In genomic region chr4:137071204-137071603, GRCm38 (mm10) we compare ENCODE assay signal across 16 mouse cellular contexts.
"Had no signal": no experiment of that assay in that cellular context is flagged by ENCODE, and none has a peak within 500 bp of the region (broad histone marks: within the 10 kb centered on the region; RNA-seq: fewer than 3 reads in every experiment).

No protein-coding gene starts in this region.

- H3K4me2 ChIP-seq: kidney, embryonic 15.5 days; limb, embryonic 13.5 days; liver, embryonic 13.5 days; midbrain, embryonic 11.5 days had no signal

- H3K27ac ChIP-seq: kidney, embryonic 15.5 days; limb, embryonic 10.5 days; limb, embryonic 13.5 days; liver, embryonic 13.5 days; macrophage had no signal

- H3K4me3 ChIP-seq: kidney, embryonic 15.5 days; limb, embryonic 10.5 days; limb, embryonic 13.5 days; liver, embryonic 13.5 days had no signal

- H3K9ac ChIP-seq: kidney, embryonic 15.5 days; limb, embryonic 13.5 days; liver, embryonic 13.5 days had no signal

- H3K36me3 ChIP-seq: kidney, embryonic 15.5 days; limb, embryonic 10.5 days; limb, embryonic 13.5 days; liver, embryonic 13.5 days had no signal

- H3K9me3 ChIP-seq: kidney, embryonic 15.5 days; limb, embryonic 10.5 days; limb, embryonic 13.5 days; liver, embryonic 13.5 days had no signal

- H3K4me1 ChIP-seq: liver, embryonic 13.5 days had no signal

- DNase-seq: kidney, adult 8-10 months; kidney, postnatal 14 days; kidney, postnatal 4 days; liver; liver, embryonic 13.5 days; lung, adult 2 months; lung, postnatal 14 days; midbrain, embryonic 14.5 days; thymus, adult 2 months; thymus, postnatal 14 days; thymus, postnatal 4 days had no signal
